Mouse (Mus musculus): ENCODE data around the gene 1700008O03Rik. TPM values are rescaled to one million over a fixed set of nuclear protein-coding genes. Genes with fewer than 3 reads are reported as not detected.
A peak's percentile ranks its signal among the peaks of the same experiment; 100 is the strongest.

Gene 1700008O03Rik
- total and polyA plus RNA-seq, 3 experiments = 0.95 TPM; not detected in 2

GRCm38 (mm10) chr7:44427666-44428065 is 42.0 kb upstream of the 1700008O03Rik start:
- TF ChIP-seq TAL1 (IDR thresholded peaks at IDR 0.05; ENCODE audit: low read length) (no peak), NELFE (IDR thresholded peaks at IDR 0.05; ENCODE audit: low read depth, low read length) (no peak)
- no peak overlapping the region for H3K4me3 ChIP-seq (ENCODE audit: control insufficient read depth in 1 of 2, insufficient read depth in 1 of 2, low read depth in 2 of 2, low read length in 2 of 2)
- H3K27ac ChIP-seq (ENCODE audit: control insufficient read depth, low read depth, low read length) = no peak overlapping the region
- H3K79me2 ChIP-seq (ENCODE audit: control insufficient read depth, insufficient read depth, low read length, poor library complexity) = no peaks in the 10 kb centered on the region
- DNase-seq (ENCODE audit: low read depth, low spot score) = no peak
- H3K36me3 ChIP-seq (ENCODE audit: control insufficient read depth in 1 of 2, insufficient read depth in 2 of 2, low read length in 2 of 2) = no peaks in the 10 kb centered on the region
- H3K9me3 ChIP-seq (replicated peaks; ENCODE audit: insufficient read depth, low read length) = no peaks in the 10 kb centered on the region
- no peaks in the 10 kb centered on the region for H3K27me3 ChIP-seq (ENCODE audit: control insufficient read depth in 1 of 2, insufficient read depth in 2 of 2, low read length in 2 of 2)
- no peaks in the 10 kb centered on the region for H3K4me1 ChIP-seq (ENCODE audit: control insufficient read depth in 1 of 2, insufficient read depth in 2 of 2, low read length in 2 of 2)
- H3K9ac ChIP-seq (ENCODE audit: control insufficient read depth, low read depth, low read length, poor library complexity, severe bottlenecking) = no peak overlapping the region

DNA sequence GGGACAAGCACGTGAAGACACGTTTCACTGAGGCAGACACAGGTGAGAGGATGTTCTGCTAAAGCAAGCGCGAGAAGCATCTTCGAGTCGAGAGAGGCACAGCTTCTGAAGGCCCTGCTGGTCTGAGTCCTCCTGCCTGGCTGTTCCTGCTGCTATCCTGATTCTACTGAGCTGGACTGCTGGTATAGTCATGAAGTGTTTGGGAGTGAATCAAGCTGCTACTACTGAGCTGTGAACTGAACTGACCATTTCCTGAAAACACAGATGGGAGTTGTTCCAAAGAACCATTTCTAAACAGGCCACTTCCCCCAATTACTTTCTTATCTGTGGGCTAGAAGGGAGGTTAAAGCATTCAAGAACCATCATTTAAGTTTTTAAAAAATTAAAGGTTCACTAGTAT is 27.7 kb upstream of the 1700008O03Rik start:
- Histone ChIP-seq H3K4me3 (ENCODE audit: control insufficient read depth in 1 of 2, insufficient read depth in 1 of 2, low read depth in 2 of 2, low read length in 2 of 2) (no peak overlapping the region), H3K36me3 (ENCODE audit: control insufficient read depth in 1 of 2, insufficient read depth in 2 of 2, low read length in 2 of 2) (no peaks in the 10 kb centered on the region), H3K9ac (ENCODE audit: control insufficient read depth, low read depth, low read length, poor library complexity, severe bottlenecking) (no peak overlapping the region), H3K79me2 (ENCODE audit: control insufficient read depth, insufficient read depth, low read length, poor library complexity) (no peaks in the 10 kb centered on the region), H3K27me3 (ENCODE audit: control insufficient read depth in 1 of 2, insufficient read depth in 2 of 2, low read length in 2 of 2) (no peaks in the 10 kb centered on the region), H3K9me3 (replicated peaks; ENCODE audit: insufficient read depth, low read length) (no peaks in the 10 kb centered on the region), H3K4me1 (ENCODE audit: control insufficient read depth in 1 of 2, insufficient read depth in 2 of 2, low read length in 2 of 2) (no peaks in the 10 kb centered on the region), H3K27ac (ENCODE audit: control insufficient read depth, low read depth, low read length) (no peak overlapping the region)
- no peak for TF ChIP-seq CHD1 (IDR thresholded peaks at IDR 0.05; ENCODE audit: low read depth, low read length)
- TF ChIP-seq CHD2 (IDR thresholded peaks at IDR 0.05; ENCODE audit: low read length) = no peak
- TF ChIP-seq USF2 (IDR thresholded peaks at IDR 0.05; ENCODE audit: borderline replicate concordance in 1 of 2, insufficient read depth in 1 of 2, low read depth in 1 of 2, low read length in 2 of 2) = no peak
- TF ChIP-seq RAD21 (IDR thresholded peaks at IDR 0.05; ENCODE audit: low read depth, low read length) = no peak
- no peak for TF ChIP-seq MXI1 (IDR thresholded peaks at IDR 0.05; ENCODE audit: low read depth, low read length)
- TF ChIP-seq GATA1 (IDR thresholded peaks at IDR 0.05; ENCODE audit: low read depth, low read length) = no peak
- TF ChIP-seq TCF12 (IDR thresholded peaks at IDR 0.05; ENCODE audit: low read depth, low read length) = no peak
- TF ChIP-seq TBP (IDR thresholded peaks at IDR 0.05; ENCODE audit: low read depth, low read length) = no peak
- TF ChIP-seq CTCF (IDR thresholded peaks at IDR 0.05 in 2 of 3, conservative IDR thresholded peaks at IDR 0.05 in 1 of 3; ENCODE audit: control insufficient read depth in 1 of 3, insufficient read depth in 1 of 3, low read depth in 2 of 3, low read length in 3 of 3, poor library complexity in 1 of 3, severe bottlenecking in 1 of 3) = no peak
- DNase-seq (ENCODE audit: low read depth, low spot score) = no peak

- peak; percentile 48 for DNase-seq (ENCODE audit: low read depth, low spot score)
- no peak overlapping the region for H3K27ac ChIP-seq (ENCODE audit: control insufficient read depth, low read depth, low read length)
- H3K9me3 ChIP-seq (replicated peaks; ENCODE audit: insufficient read depth, low read length) = no peaks in the 10 kb centered on the region
- no peak overlapping the region for H3K9ac ChIP-seq (ENCODE audit: control insufficient read depth, low read depth, low read length, poor library complexity, severe bottlenecking)
- peaks cover 0 to 5% of the 10 kb centered on the region in 2 experiments; a peak in 2 of 4 replicates for H3K4me1 ChIP-seq (ENCODE audit: control insufficient read depth in 1 of 2, insufficient read depth in 2 of 2, low read length in 2 of 2)
- no peaks in the 10 kb centered on the region for H3K79me2 ChIP-seq (ENCODE audit: control insufficient read depth, insufficient read depth, low read length, poor library complexity)
- H3K27me3 ChIP-seq (ENCODE audit: control insufficient read depth in 1 of 2, insufficient read depth in 2 of 2, low read length in 2 of 2) = no peaks in the 10 kb centered on the region
- no peaks in the 10 kb centered on the region for H3K36me3 ChIP-seq (ENCODE audit: control insufficient read depth in 1 of 2, insufficient read depth in 2 of 2, low read length in 2 of 2)
- H3K4me3 ChIP-seq (ENCODE audit: control insufficient read depth in 1 of 2, insufficient read depth in 1 of 2, low read depth in 2 of 2, low read length in 2 of 2) = no peak overlapping the region
- no peak for TF ChIP-seq MEF2A (IDR thresholded peaks at IDR 0.05; ENCODE audit: extremely low read depth, insufficient replicate concordance, low read depth, low read length, poor library complexity, severe bottlenecking)
- TF ChIP-seq MXI1 (IDR thresholded peaks at IDR 0.05; ENCODE audit: low read depth, low read length) = no peak
- TF ChIP-seq ETS1 (IDR thresholded peaks at IDR 0.05; ENCODE audit: low read depth, low read length) = no peak
- TF ChIP-seq HCFC1 (IDR thresholded peaks at IDR 0.05; ENCODE audit: low read depth, low read length) = no peak
- TF ChIP-seq ELF1 (IDR thresholded peaks at IDR 0.05; ENCODE audit: low read depth, low read length) = no peak
- no peak for TF ChIP-seq BHLHE40 (IDR thresholded peaks at IDR 0.05; ENCODE audit: borderline replicate concordance, low read depth, low read length)
- 0 out of 2 replicates have a peak, but pooled peaks have one; percentile 18 for TF ChIP-seq GATA1 (IDR thresholded peaks at IDR 0.05; ENCODE audit: low read depth, low read length)
- peak; percentile 56 for TF ChIP-seq SMC3 (IDR thresholded peaks at IDR 0.05; ENCODE audit: low read depth, low read length)
- peak; percentile 45 for TF ChIP-seq RAD21 (IDR thresholded peaks at IDR 0.05; ENCODE audit: low read depth, low read length)
- TF ChIP-seq CTCF (IDR thresholded peaks at IDR 0.05 in 2 of 3, conservative IDR thresholded peaks at IDR 0.05 in 1 of 3; ENCODE audit: control insufficient read depth in 1 of 3, insufficient read depth in 1 of 3, low read depth in 2 of 3, low read length in 3 of 3, poor library complexity in 1 of 3, severe bottlenecking in 1 of 3) = peak; percentile 51 to 74 (median 61)
- no peak for TF ChIP-seq POLR2A (IDR thresholded peaks at IDR 0.05; ENCODE audit: control insufficient read depth in 1 of 2, insufficient read depth in 1 of 2, low read depth in 1 of 2, low read length in 2 of 2, poor library complexity in 1 of 2)
Observed at GRCm38 (mm10) chr7:44411144-44411543, 25.5 kb upstream of the 1700008O03Rik start.
